Mouse (Mus musculus): ENCODE data around the gene Psmb1.
"Not testable (repeated sequence)": the region's sequence is repeated elsewhere in the genome, so short reads cannot be mapped to it uniquely, and the experiment has no call there.

The Psmb1 gene

GRCm38 (mm10) chr17:15499656-15500394, at the start of gene Psmb1, which contains the start of gene Tbp:
Gene Psmb1, minus strand, starts transcription at chr17:15499751.
Gene Tbp, plus strand, starts transcription at chr17:15499888.
- peak; percentile 96 for DNase-seq

GRCm38 (mm10) chr17:15546440-15546839, 46.9 kb upstream of the Psmb1 start:
- no peak for DNase-seq

GRCm38 (mm10) chr17:15543868-15544267, 44.3 kb upstream of the Psmb1 start:
- DNase-seq = not testable (repeated sequence)

- DNase-seq = no peak
These were observed 40.8 kb upstream of the Psmb1 start for GRCm38 (mm10) chr17:15540309-15540708.

- DNase-seq = no peak
These were observed 36.9 kb upstream of the Psmb1 start for GRCm38 (mm10) chr17:15536457-15536904.

- DNase-seq = no peak
These were observed 36.4 kb upstream of the Psmb1 start for GRCm38 (mm10) chr17:15535943-15536342.

- DNase-seq = no peak
These were observed 35.7 kb upstream of the Psmb1 start for GRCm38 (mm10) chr17:15535162-15535800.

- DNase-seq = no peak
These were observed 30.6 kb upstream of the Psmb1 start for GRCm38 (mm10) chr17:15530141-15530540.

- no peak for DNase-seq
These were observed 29.3 kb upstream of the Psmb1 start for GRCm38 (mm10) chr17:15528887-15529286.

GRCm38 (mm10) chr17:15527811-15528136, 28.2 kb upstream of the Psmb1 start:
- DNase-seq = no peak

GRCm38 (mm10) chr17:15526986-15527810, 27.6 kb upstream of the Psmb1 start, which contains the start of gene Pdcd2:
Gene Pdcd2, minus strand, starts transcription at chr17:15527301.
- peak; percentile 93 for DNase-seq

GRCm38 (mm10) chr17:15526304-15526703, 26.8 kb upstream of the Psmb1 start:
- DNase-seq = no peak

GRCm38 (mm10) chr17:15518766-15519165, 19.2 kb upstream of the Psmb1 start:
- no peak for DNase-seq

- no peak for DNase-seq
These were observed 18.6 kb upstream of the Psmb1 start for GRCm38 (mm10) chr17:15518186-15518585.

GRCm38 (mm10) chr17:15517776-15518175, 18.2 kb upstream of the Psmb1 start:
- DNase-seq = no peak

GRCm38 (mm10) chr17:15510694-15511093, 11.1 kb upstream of the Psmb1 start:
- no peak for DNase-seq

- DNase-seq = peak; percentile 43
These were observed 818 bp downstream of the Psmb1 start for GRCm38 (mm10) chr17:15498753-15499113.

GRCm38 (mm10) chr17:15497882-15498752, 1.4 kb downstream of the Psmb1 start:
- DNase-seq = peak; percentile 92

GRCm38 (mm10) chr17:15490542-15490941, 9.0 kb downstream of the Psmb1 start:
- DNase-seq = no peak

- DNase-seq = no peak
These were observed 26.9 kb downstream of the Psmb1 start for GRCm38 (mm10) chr17:15472671-15473070.

GRCm38 (mm10) chr17:15467669-15468068, 31.9 kb downstream of the Psmb1 start:
- DNase-seq = peak; percentile 17

- no peak for DNase-seq
These were observed 37.5 kb downstream of the Psmb1 start for GRCm38 (mm10) chr17:15461921-15462495.
